Mouse (Mus musculus) forelimb bud, embryonic 11.5 days (tissue): ENCODE data around the gene Rhbdf2.
A peak's percentile ranks its signal among the peaks of the same experiment; 100 is the strongest.
"Not testable (repeated sequence)": the region's sequence is repeated elsewhere in the genome, so short reads cannot be mapped to it uniquely, and the experiment has no call there.

Source experiments
- DNase-seq: peaks from one replicate; pipeline ENCODE4 v3.0.0-alpha.2; 2012; ENCODE audit warnings: low read depth, low spot score

Rhbdf2 gene

GRCm38 (mm10) chr11:116626299-116627071 lies at the start of gene Rhbdf2:
Rhbdf2 (minus strand) TSS chr11:116627019.
- DNase-seq = no peak

DNA sequence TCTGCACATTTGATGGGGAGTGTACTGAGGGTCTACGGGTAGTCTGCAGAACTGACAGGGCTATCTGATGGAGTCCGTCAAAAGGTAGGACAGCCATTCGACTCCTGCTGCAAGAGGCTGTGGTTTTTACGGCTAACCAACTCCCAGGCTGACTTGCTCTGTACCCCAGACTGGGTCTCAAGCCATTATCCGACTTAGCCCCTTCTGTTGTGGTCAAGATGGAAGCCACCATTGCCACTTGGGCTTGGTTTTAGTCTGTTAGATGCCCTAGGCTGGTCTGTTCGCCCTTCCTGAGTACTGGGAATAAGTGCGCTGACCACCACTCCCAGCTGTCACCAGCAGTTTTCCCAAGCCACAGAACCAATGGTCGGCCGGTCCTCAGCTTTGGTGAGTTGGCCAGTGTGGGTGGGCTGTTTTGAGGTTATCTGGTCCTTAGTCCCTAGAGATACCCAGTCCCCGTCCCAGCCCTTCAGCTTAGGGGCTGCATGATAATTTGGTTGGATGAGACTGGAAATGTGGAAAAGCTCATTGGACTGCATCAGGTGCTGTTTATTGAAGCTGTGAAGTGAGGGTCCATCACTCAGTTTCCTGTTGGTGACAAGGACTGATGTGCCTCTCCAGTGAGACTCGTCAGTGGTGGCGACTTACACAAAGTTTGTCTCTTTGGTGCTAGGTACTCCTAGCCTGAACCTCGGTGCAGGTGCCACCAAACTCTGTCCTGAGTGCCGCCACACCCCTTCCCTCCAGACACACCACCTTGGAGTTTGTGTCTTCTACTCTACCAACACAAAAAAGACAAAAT lies 49.6 kb upstream of the Rhbdf2 start:
- DNase-seq = no peak

GRCm38 (mm10) chr11:116675429-116675828 lies 48.6 kb upstream of the Rhbdf2 start:
- DNase-seq = not testable (repeated sequence)

DNA sequence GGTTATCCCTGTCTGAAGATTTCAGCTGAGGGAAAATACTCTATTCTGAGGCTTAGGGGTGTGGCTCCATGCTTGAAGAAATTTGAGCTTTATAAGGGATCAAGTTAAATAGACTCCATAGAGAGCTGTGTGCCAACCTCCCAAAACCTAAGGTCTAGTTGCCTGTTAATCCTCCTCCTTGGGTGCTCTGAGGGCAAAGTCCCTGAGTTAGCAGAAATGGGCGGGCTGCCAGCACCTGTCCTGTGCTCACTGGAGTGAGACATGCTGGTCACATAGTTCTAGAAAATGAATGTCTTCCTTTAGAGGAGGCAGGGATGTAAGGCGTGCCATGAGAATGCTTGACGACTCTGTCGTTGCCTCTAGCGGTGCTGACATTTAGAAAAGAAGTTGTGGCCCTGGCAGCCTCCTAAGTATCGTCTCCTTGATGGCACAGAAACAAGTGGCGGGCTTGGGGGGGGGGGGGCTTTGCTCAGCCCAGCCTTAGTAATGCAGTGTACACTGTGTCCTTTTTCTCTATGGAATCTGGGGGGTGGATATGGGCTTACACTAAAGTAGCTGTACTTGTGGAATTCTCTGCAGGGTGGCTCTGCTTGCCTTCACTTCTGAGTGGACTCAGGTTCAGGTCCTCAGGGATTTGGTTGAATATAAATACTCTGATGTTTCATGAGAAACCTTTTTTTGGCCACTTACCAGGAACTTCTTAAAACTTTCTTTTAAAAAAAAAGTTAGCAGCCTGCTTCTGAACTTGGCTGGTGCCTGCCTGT lies 48.0 kb upstream of the Rhbdf2 start:
- DNase-seq = no peak

GRCm38 (mm10) chr11:116673410-116673809 lies 46.6 kb upstream of the Rhbdf2 start:
- no peak for DNase-seq

DNA sequence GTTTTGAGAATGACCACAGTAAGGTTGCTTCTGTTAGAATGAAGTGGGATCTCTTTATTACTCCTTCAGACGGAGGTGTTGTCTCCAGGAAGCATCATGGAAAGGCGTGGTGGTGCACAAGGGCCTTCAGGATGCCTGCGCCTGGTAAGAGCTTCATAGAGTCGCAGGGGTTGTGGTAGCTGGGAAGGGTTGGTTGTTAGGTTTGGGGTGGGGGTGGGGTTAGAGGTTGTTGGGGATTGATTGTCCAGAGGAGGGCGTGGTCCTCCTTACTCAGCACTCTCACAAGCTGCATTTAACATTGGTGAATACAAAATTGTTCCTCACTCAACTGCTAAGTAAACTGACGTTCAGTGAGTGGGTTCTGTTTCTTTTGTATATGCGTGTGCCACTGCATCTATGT lies 45.8 kb upstream of the Rhbdf2 start:
- no peak for DNase-seq

- no peak for DNase-seq
These were observed 45.1 kb upstream of the Rhbdf2 start for GRCm38 (mm10) chr11:116671845-116672434.

GRCm38 (mm10) chr11:116671112-116671844 lies 44.5 kb upstream of the Rhbdf2 start:
- DNase-seq = peak; percentile 99

DNA sequence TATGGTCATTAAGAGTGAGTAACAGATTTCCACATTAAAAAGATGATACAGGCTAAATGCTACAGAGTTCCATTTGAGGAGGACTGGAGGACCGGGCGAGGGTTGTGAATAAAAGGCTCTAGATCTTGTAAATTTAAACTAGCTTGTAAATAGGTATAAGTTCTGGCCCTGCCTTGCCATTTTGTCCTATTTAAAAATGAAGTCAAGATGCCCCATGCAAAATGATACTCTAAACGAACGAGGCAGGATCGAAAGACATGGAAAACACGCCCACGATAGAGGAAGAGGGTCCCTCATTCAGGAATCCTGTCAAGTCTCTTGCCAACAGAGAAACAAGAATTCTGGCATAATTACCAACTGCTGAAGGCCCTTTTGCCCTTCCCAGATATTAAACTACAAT lies 43.6 kb upstream of the Rhbdf2 start:
- no peak for DNase-seq

GRCm38 (mm10) chr11:116669787-116670365 lies 43.1 kb upstream of the Rhbdf2 start:
- no peak for DNase-seq

DNA sequence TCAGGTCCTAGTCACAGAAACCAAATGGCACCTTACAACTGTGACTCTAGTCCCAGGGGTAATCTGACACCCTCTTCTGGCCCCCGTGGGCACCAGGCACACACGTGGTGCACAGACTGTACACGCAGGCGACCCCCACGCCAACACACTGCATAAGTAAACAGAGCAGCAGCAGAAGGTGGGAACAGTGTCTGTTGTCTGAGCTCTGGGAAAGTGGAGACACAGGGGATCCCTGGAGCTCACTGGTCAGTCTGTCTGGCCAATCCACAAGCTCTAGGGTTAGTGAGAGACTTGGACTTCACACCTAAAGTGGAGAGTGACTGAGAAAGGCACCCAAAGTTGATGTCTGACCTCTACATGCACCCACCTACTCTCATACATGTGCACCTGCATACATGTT lies 42.5 kb upstream of the Rhbdf2 start:
- DNase-seq = no peak

DNA sequence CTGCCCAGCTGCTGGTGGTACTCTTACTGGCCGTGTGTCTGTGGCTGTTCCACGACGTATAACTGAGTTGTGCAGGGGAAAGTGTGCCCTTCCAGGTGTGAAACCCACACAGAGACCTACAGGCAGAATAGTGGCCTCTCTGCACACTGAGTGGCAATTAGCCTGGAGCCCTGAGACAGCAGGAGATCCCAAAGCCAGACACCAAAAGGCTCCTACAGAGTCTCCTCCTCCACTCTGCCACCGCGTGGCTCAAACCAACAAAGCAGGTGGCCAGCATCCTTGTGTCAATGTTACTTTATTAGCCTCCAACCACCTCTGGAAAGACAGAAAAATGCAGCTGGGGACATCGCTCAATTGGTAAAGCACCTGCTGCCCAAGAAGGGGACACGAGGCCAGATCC lies 42.0 kb upstream of the Rhbdf2 start:
- no peak for DNase-seq

- DNase-seq = no peak
These were observed 41.6 kb upstream of the Rhbdf2 start for GRCm38 (mm10) chr11:116668381-116668825.

DNA sequence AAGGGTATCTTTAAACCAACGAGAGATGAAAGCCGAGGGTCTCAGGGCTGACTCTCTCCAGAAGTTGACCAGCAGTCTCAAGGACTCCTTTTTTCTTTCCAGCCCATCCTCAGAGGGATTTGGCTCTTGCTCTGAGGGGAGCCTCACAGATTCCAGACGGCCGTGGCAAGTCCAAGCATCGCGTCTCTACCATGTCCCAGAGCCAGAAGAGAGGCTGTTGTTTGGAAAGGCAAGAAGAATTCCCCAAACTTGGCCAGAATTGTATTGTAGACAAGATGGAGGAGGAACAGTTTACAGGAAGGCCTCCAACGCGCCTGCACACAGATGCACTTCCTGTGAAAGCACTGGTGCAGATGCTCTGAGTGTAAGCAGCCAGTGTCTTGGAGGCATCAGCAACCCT lies 41.1 kb upstream of the Rhbdf2 start:
- no peak for DNase-seq

DNA sequence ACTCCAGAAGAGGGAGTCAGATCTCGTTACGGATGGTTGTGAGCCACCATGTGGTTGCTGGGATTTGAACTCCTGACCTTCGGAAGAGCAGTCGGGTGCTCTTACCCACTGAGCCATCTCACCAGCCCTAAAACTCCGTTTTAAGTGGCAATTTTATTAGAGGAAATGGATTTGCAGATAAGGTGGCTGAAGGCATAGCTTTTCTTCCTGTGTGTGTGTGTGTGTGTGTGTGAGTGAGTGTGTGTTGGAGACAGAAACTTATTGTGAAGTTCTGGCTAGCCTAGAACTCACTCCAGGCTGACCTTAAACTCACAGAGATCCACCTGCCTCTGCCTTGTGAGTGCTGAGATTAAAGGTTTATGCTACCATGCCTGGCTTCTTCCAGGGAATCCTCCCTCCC lies 40.2 kb upstream of the Rhbdf2 start:
- DNase-seq = not testable (repeated sequence)

DNA sequence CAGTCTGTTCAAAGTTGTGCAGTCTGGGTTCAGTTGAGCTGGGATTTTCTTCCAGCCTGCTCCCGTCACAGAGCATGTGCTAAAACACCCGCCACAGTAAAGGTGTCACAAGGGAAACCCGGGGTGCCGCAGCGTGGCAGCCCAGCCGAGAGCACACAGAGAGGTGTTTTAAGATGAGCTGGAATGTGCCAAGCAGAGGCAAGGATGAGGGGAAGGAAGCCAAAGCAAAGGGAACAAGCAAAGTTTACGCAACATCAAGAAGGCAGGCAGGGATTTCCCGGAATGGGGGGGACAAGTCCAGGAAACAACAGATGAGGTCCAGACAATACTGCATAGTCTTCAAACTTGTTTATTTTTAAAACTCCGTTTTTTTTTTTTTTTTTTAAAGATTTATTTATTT lies 39.7 kb upstream of the Rhbdf2 start:
- DNase-seq = no peak

GRCm38 (mm10) chr11:116665289-116665688 lies 38.5 kb upstream of the Rhbdf2 start:
- no peak for DNase-seq

- no peak for DNase-seq
These were observed 35.1 kb upstream of the Rhbdf2 start for GRCm38 (mm10) chr11:116661948-116662377.

GRCm38 (mm10) chr11:116661291-116661947 lies 34.6 kb upstream of the Rhbdf2 start:
- DNase-seq = no peak

DNA sequence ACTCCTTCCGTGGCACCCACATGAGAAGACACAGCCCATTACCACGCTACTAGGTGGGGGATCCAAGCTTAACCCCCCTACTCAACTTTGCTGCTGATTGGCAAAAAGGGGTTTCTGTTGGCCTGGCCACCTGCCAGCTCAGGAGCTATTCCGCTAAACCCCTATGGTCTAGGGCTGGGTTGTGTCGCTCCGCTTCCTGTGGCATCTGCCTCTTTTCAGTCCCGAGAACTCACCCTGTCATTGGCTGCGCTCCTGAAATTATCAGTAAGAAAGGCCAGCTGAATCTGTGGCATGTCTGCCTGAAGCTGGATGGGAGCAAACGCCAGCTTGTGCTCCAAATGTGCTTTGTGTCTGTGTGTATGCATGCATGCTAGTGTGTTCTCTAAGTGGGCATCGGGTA lies 33.4 kb upstream of the Rhbdf2 start:
- DNase-seq = no peak
